Mouse (Mus musculus) embryonic facial prominence, embryonic 11.5 days (tissue): Measurements from ENCODE around the gene Zc3h6. TPM values are rescaled to one million over a fixed set of nuclear protein-coding genes. Genes with fewer than 3 reads are reported as not detected.

Source experiments
- ATAC-seq: fragments of 200-750 bp; cut with Nextera tagmentation; replicated peaks from 2 replicates; pipeline ENCODE4 v1.8.0; 2017; ENCODE audit warnings: low read depth; ENCODE audit not compliant: insufficient number of reproducible peaks, low FRiP score, low TSS enrichment
- DNase-seq: peaks from one replicate; pipeline ENCODE4 v3.0.0-alpha.2; 2015; ENCODE audit warnings: low spot score
- H3K27ac ChIP-seq: fragments of 300-500 bp; sonication (generic); replicated peaks from 2 replicates; pipeline ENCODE4 v1.5.1; 2014; ENCODE audit warnings: mild to moderate bottlenecking, low read depth, low read length, control low read depth
- H3K27me3 ChIP-seq: fragments of 300-500 bp; sonication (generic); 2 replicates; pipeline ENCODE4 v1.6.1; 2014; ENCODE audit warnings: mild to moderate bottlenecking, low read length, moderate library complexity, mixed read lengths; ENCODE audit not compliant: control insufficient read depth, insufficient read depth
- H3K36me3 ChIP-seq: fragments of 300-500 bp; sonication (generic); replicated peaks from 2 replicates; pipeline ENCODE4 v1.6.1; 2014; ENCODE audit warnings: low read depth, mild to moderate bottlenecking, low read length, moderate library complexity, mixed read lengths; ENCODE audit not compliant: control insufficient read depth, insufficient read depth
- H3K4me1 ChIP-seq: fragments of 300-500 bp; sonication (generic); 2 replicates; pipeline ENCODE4 v1.6.1; 2014; ENCODE audit warnings: low read length, mixed read lengths; ENCODE audit not compliant: control insufficient read depth, insufficient read depth
- H3K4me2 ChIP-seq: fragments of 300-500 bp; sonication (generic); 2 replicates; pipeline ENCODE4 v1.6.1; 2014; ENCODE audit warnings: low read depth, mild to moderate bottlenecking, control low read depth, low read length, moderate library complexity
- H3K4me3 ChIP-seq: fragments of 300-500 bp; sonication (generic); 2 replicates; pipeline ENCODE4 v1.5.1; 2014; ENCODE audit warnings: low read depth, low read length, control low read depth
- H3K9ac ChIP-seq: fragments of 300-500 bp; sonication (generic); replicated peaks from 2 replicates; pipeline ENCODE4 v1.6.1; 2014; ENCODE audit warnings: mild to moderate bottlenecking, control low read depth, low read length
- H3K9me3 ChIP-seq: fragments of 300-500 bp; sonication (generic); replicated peaks from 2 replicates; pipeline ENCODE4 v1.6.1; 2016; ENCODE audit warnings: mild to moderate bottlenecking, low read length, inconsistent platforms, mixed read lengths; ENCODE audit not compliant: control insufficient read depth
- WGBS: fragments of 180-500 bp; shearing (Covaris S2); extraction: QIAGEN DNeasy Blood & Tissue Kit; methylation state at CpG from one replicate; pipeline ENCODE4 v1.1.7; 2014; 5-methylcytosine and 5-hydroxymethylcytosine counted together
- polyA plus RNA-seq: library from polyadenylated mRNA; unstranded; fragments of >200 nt; fragmentation: Nextera tagmentation; extraction: Ambion mirVana; gene quantifications from 2 replicates; pipeline ENCODE4 v1.2.1, GENCODE M21; 2014

Gene Zc3h6
- polyA plus RNA-seq, 1 experiment from 2014 or later = 1.2 TPM

GRCm38 (mm10) chr2:128954186-128954585 is 13.0 kb upstream of the Zc3h6 start:
- Histone ChIP-seq H3K4me1 (no peaks in the 10 kb centered on the region), H3K9me3 (no peaks in the 10 kb centered on the region), H3K9ac (no peak overlapping the region), H3K36me3 (no peaks in the 10 kb centered on the region), H3K27ac (no peak overlapping the region), H3K4me2 (no peak overlapping the region), H3K27me3 (no peaks in the 10 kb centered on the region), H3K4me3 (no peak overlapping the region)
- ATAC-seq (no peak), DNase-seq (no peak)

GRCm38 (mm10) chr2:128965505-128966105 is 1.6 kb upstream of the Zc3h6 start:
- Histone ChIP-seq H3K9ac (peak overlapping the region; percentile 25; the same call in 1 of the 2 replicates), H3K4me3 (no peak overlapping the region)

GRCm38 (mm10) chr2:128966236-128966635 is 966 bp upstream of the Zc3h6 start:
- DNase-seq (peak; percentile 28), ATAC-seq (no peak)
- 21% methylated on average over 6 of the region's 6 CpGs for WGBS
- no peaks in the 10 kb centered on the region for H3K36me3 ChIP-seq
- H3K27me3 ChIP-seq = no peaks in the 10 kb centered on the region
- H3K4me3 ChIP-seq = peak overlapping the region; percentile 19; the same call in 1 of the 2 replicates
- H3K4me1 ChIP-seq = no peaks in the 10 kb centered on the region
- H3K9me3 ChIP-seq = no peaks in the 10 kb centered on the region
- no peak overlapping the region for H3K9ac ChIP-seq
- H3K27ac ChIP-seq = peak overlapping the region; percentile 100; the same call in 1 of the 2 replicates
- H3K4me2 ChIP-seq = no peak overlapping the region; the same call in 1 of the 2 replicates

More at GRCm38 (mm10) chr2:128965505-128966105, 1.6 kb upstream of the Zc3h6 start:
- Histone ChIP-seq H3K27me3 (no peaks in the 10 kb centered on the region), H3K9me3 (no peaks in the 10 kb centered on the region), H3K27ac (peak overlapping the region; percentile 25; the same call in 1 of the 2 replicates), H3K4me1 (no peaks in the 10 kb centered on the region), H3K36me3 (no peaks in the 10 kb centered on the region), H3K4me2 (no peak overlapping the region)
- DNase-seq (peak; percentile 30), ATAC-seq (no peak)
- WGBS = 26% methylated on average over 5 of the region's 5 CpGs

- under 1% methylated on average over 55 of the region's 80 CpGs for WGBS
Observed at GRCm38 (mm10) chr2:128967661-128968441, 649 bp downstream of the Zc3h6 start, which contains the start of gene Gm10762. Gm10762 (minus strand) TSS chr2:128967725.

GRCm38 (mm10) chr2:128968475-128969083 is 1.4 kb downstream of the Zc3h6 start:
- peak overlapping the region; percentile 76 for H3K4me3 ChIP-seq
- no peaks in the 10 kb centered on the region for H3K4me1 ChIP-seq
- H3K4me2 ChIP-seq = peak overlapping the region; percentile 73
- H3K27ac ChIP-seq = no peak overlapping the region
- no peaks in the 10 kb centered on the region for H3K36me3 ChIP-seq
- ATAC-seq = no peak
- peak overlapping the region; percentile 100; the same call in 1 of the 2 replicates for H3K9ac ChIP-seq
- H3K9me3 ChIP-seq = no peaks in the 10 kb centered on the region
- DNase-seq = no peak
- H3K27me3 ChIP-seq = no peaks in the 10 kb centered on the region

More at GRCm38 (mm10) chr2:128967661-128968441, 649 bp downstream of the Zc3h6 start, which contains the start of gene Gm10762:
- ATAC-seq (peak; percentile 77), DNase-seq (peak; percentile 79)
- Histone ChIP-seq H3K9ac (peak within 1 kb of the TSS; percentile 100), H3K4me1 (no peaks in the 10 kb centered on the region), H3K4me2 (peak within 1 kb of the TSS; percentile 73), H3K27me3 (no peaks in the 10 kb centered on the region), H3K27ac (peak within 1 kb of the TSS; percentile 100), H3K4me3 (peak within 1 kb of the TSS; percentile 76), H3K36me3 (no peaks in the 10 kb centered on the region), H3K9me3 (no peaks in the 10 kb centered on the region)

- no peak overlapping the region for H3K4me3 ChIP-seq
- ATAC-seq (no peak), DNase-seq (no peak)
- H3K9ac ChIP-seq = no peak overlapping the region
- H3K4me1 ChIP-seq = no peaks in the 10 kb centered on the region
- H3K27ac ChIP-seq = no peak overlapping the region
- H3K9me3 ChIP-seq = no peaks in the 10 kb centered on the region
- H3K27me3 ChIP-seq = no peaks in the 10 kb centered on the region
- no peaks in the 10 kb centered on the region for H3K36me3 ChIP-seq
- H3K4me2 ChIP-seq = no peak overlapping the region
Observed at GRCm38 (mm10) chr2:128972301-128972700, 5.1 kb downstream of the Zc3h6 start.

- no peaks in the 10 kb centered on the region for H3K4me1 ChIP-seq
- H3K4me3 ChIP-seq = no peak overlapping the region
- no peak overlapping the region for H3K27ac ChIP-seq
- no peaks in the 10 kb centered on the region for H3K36me3 ChIP-seq
- H3K27me3 ChIP-seq = no peaks in the 10 kb centered on the region
- ATAC-seq = no peak
- no peaks in the 10 kb centered on the region for H3K9me3 ChIP-seq
- no peak overlapping the region for H3K4me2 ChIP-seq
- 78% methylated on average over 4 of the region's 4 CpGs for WGBS
- H3K9ac ChIP-seq = no peak overlapping the region
- DNase-seq = no peak
Observed at GRCm38 (mm10) chr2:128975572-128975971, 8.4 kb downstream of the Zc3h6 start.

GRCm38 (mm10) chr2:128984746-128985145 is 17.5 kb downstream of the Zc3h6 start:
- Histone ChIP-seq H3K4me2 (no peak overlapping the region), H3K36me3 (no peaks in the 10 kb centered on the region), H3K9ac (no peak overlapping the region), H3K9me3 (no peaks in the 10 kb centered on the region), H3K27ac (no peak overlapping the region), H3K4me1 (no peaks in the 10 kb centered on the region), H3K4me3 (no peak overlapping the region), H3K27me3 (no peaks in the 10 kb centered on the region)
- DNase-seq (no peak), ATAC-seq (no peak)
- 86% methylated on average over 3 of the region's 3 CpGs for WGBS
